Mouse (Mus musculus): ENCODE data around the gene Nfix.

Nfix gene

DNA sequence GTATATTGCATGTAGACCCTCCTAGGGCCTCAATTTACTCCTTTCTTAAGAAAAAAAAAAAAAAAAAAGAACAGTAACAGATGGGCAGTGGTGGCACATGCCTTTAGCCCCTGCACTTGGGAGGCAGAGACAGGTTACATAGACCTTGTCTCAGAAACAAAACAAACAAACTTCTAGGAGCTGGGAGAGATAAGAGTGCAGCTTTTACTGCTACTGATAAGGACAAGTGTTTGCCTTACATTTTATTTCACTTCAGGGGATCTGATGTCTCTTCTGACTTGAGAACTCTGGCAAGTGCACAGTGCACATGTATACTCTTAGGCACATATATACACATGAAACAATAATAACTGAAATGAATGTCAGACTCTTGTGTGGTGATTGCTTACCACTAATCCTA, 142.9 kb downstream of the Nfix start:
- no peaks in the 10 kb centered on the region; the same call in 1 of the 2 replicates for H3K36me3 ChIP-seq (ENCODE audit: control insufficient read depth, insufficient read depth, low read length, poor library complexity, severe bottlenecking)
- no peaks in the 10 kb centered on the region for H3K27me3 ChIP-seq (ENCODE audit: control insufficient read depth, insufficient read depth, low read length, poor library complexity, severe bottlenecking)
- no peak for DNase-seq (ENCODE audit: low read depth, low spot score)

DNA sequence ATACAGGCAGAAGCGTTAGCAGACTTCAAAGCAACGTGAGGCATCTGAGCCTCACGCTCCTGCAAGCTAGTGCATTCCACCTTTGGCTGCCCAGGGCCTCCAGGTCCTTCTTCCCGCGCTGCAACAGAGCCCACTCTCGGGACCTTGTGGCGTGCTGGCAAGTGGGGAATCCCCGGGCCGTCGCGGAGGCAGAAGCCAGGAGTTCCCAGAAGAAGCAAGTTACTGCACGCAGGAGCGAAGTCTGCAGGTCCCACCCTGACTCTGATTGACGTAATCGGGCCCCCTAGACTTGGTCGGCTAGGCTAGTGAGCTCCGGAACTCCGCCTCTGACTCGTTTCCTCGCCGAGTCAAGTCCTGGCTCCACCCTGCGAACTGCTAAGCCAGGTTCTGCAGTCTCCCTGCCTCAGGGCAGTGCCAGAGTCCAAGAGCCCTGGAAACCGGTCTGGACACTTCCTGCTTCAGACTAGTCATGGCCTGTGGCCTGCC, 143.5 kb downstream of the Nfix start:
- Histone ChIP-seq H3K27me3 (ENCODE audit: control insufficient read depth, insufficient read depth, low read length, poor library complexity, severe bottlenecking) (no peaks in the 10 kb centered on the region), H3K36me3 (ENCODE audit: control insufficient read depth, insufficient read depth, low read length, poor library complexity, severe bottlenecking) (no peaks in the 10 kb centered on the region; the same call in 1 of the 2 replicates)
- DNase-seq (ENCODE audit: low read depth, low spot score): peak; percentile 81

- no peaks in the 10 kb centered on the region for H3K27me3 ChIP-seq (ENCODE audit: control insufficient read depth, insufficient read depth, low read length, poor library complexity, severe bottlenecking)
- no peak for DNase-seq (ENCODE audit: low read depth, low spot score)
Observed at GRCm38 (mm10) chr8:84656191-84656525, 144.0 kb downstream of the Nfix start.

GRCm38 (mm10) chr8:84655336-84656190, 144.6 kb downstream of the Nfix start:
- H3K36me3 ChIP-seq (ENCODE audit: control insufficient read depth, insufficient read depth, low read length, poor library complexity, severe bottlenecking): no peaks in the 10 kb centered on the region
- H3K27me3 ChIP-seq (ENCODE audit: control insufficient read depth, insufficient read depth, low read length, poor library complexity, severe bottlenecking): no peaks in the 10 kb centered on the region
- DNase-seq (ENCODE audit: low read depth, low spot score): no peak

More at GRCm38 (mm10) chr8:84656191-84656525, 144.0 kb downstream of the Nfix start:
- no peaks in the 10 kb centered on the region for H3K36me3 ChIP-seq (ENCODE audit: control insufficient read depth, insufficient read depth, low read length, poor library complexity, severe bottlenecking)

- Histone ChIP-seq H3K27me3 (ENCODE audit: control insufficient read depth, insufficient read depth, low read length, poor library complexity, severe bottlenecking) (no peaks in the 10 kb centered on the region), H3K36me3 (ENCODE audit: control insufficient read depth, insufficient read depth, low read length, poor library complexity, severe bottlenecking) (no peaks in the 10 kb centered on the region)
- peak; percentile 41 for DNase-seq (ENCODE audit: low read depth, low spot score)
Observed at GRCm38 (mm10) chr8:84654597-84654996, 145.5 kb downstream of the Nfix start.

DNA sequence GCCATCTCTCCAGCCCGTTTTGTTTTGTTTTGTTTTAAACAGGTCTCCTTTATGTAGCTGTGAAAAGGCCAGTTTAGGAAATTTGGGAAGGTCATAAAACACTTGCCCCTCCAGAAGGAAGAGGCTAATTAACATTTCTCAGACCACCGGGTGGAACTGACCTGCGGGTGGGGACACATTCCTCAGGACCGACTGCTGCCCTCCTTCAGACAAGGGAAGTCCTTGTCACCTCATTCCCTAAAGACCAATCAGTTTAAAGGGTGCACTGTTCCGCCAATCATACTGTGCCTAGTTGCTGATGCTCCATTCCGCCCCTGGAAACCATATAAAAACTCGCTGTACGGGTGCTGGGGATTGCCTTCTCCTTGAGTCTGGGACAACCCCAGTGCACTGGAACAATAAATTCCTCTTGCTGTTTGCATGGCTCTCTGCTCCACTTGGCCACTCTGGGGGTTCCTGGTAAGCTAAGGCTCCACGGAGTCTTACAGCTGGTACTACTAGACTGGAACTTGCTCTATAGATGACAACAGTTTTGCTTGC, 147.0 kb downstream of the Nfix start:
- Histone ChIP-seq H3K36me3 (ENCODE audit: control insufficient read depth, insufficient read depth, low read length, poor library complexity, severe bottlenecking) (no peaks in the 10 kb centered on the region), H3K27me3 (ENCODE audit: control insufficient read depth, insufficient read depth, low read length, poor library complexity, severe bottlenecking) (no peaks in the 10 kb centered on the region)
- DNase-seq (ENCODE audit: low read depth, low spot score): no peak

DNA sequence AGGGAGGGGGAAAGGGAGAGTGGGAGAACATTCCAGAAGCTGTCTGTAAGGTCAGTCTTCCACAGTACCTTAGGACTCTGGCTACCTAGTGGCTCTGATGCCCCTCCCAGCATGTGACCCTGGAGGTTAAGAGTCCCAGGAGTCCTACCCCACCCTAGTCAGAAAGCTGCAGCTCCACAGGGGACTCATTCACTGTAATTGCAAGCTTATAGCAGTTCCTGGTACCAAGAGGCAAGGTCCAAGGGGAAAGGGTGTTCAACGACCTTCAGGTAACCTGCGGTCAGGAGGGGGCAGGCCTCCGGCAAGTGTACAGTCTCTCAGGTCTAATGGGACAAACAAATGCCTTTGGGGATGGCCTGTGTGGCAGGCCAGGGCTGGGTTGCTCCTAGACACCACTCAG, 149.9 kb downstream of the Nfix start:
- Histone ChIP-seq H3K36me3 (ENCODE audit: control insufficient read depth, insufficient read depth, low read length, poor library complexity, severe bottlenecking) (no peaks in the 10 kb centered on the region), H3K27me3 (ENCODE audit: control insufficient read depth, insufficient read depth, low read length, poor library complexity, severe bottlenecking) (no peaks in the 10 kb centered on the region)
- DNase-seq (ENCODE audit: low read depth, low spot score): no peak

Data from splenic B cell, adult 2 months (primary cell).